Mouse (Mus musculus) kidney, embryonic 16.5 days (tissue): ENCODE measurements around the gene Kif5c. TPM values are rescaled to one million over a fixed set of nuclear protein-coding genes. Genes with fewer than 3 reads are reported as not detected.

Source experiments
- ATAC-seq: fragments of 200-750 bp; cut with Nextera tagmentation; 2 replicates; pipeline ENCODE4 v1.8.0; 2017; ENCODE audit warnings: moderate TSS enrichment; ENCODE audit not compliant: low FRiP score, low TSS enrichment
- H3K27ac ChIP-seq: fragments of 300-500 bp; sonication (generic); 2 replicates; pipeline ENCODE4 v1.5.1; 2014; ENCODE audit warnings: low read length
- H3K27me3 ChIP-seq: fragments of 300-500 bp; sonication (generic); 2 replicates; pipeline ENCODE4 v1.6.1; 2014; ENCODE audit warnings: low read length, control low read depth, mixed read lengths; ENCODE audit not compliant: insufficient read depth
- H3K36me3 ChIP-seq: fragments of 300-500 bp; sonication (generic); 2 replicates; pipeline ENCODE4 v1.6.1; 2014; ENCODE audit warnings: low read length, control low read depth, mixed read lengths; ENCODE audit not compliant: insufficient read depth
- H3K4me1 ChIP-seq: fragments of 300-500 bp; sonication (generic); 2 replicates; pipeline ENCODE4 v1.6.1; 2014; ENCODE audit warnings: low read length, control low read depth, mixed read lengths; ENCODE audit not compliant: insufficient read depth
- H3K4me2 ChIP-seq: fragments of 300-500 bp; sonication (generic); replicated peaks from 2 replicates; pipeline ENCODE4 v1.6.1; 2014; ENCODE audit warnings: low read depth, low read length
- H3K4me3 ChIP-seq: fragments of 300-500 bp; sonication (generic); 2 replicates; pipeline ENCODE4 v1.5.1; 2014; ENCODE audit warnings: mild to moderate bottlenecking, low read length
- H3K9ac ChIP-seq: fragments of 300-500 bp; sonication (generic); replicated peaks from 2 replicates; pipeline ENCODE4 v1.6.1; 2014; ENCODE audit warnings: low read length
- H3K9me3 ChIP-seq: fragments of 300-500 bp; sonication (generic); 2 replicates; pipeline ENCODE4 v1.6.1; 2016; ENCODE audit warnings: low read length, control low read depth
- WGBS: fragments of 180-500 bp; shearing (Covaris S2); extraction: QIAGEN DNeasy Blood & Tissue Kit; methylation state at CpG from one replicate; pipeline ENCODE4 v1.1.7; 2014; 5-methylcytosine and 5-hydroxymethylcytosine counted together
- polyA plus RNA-seq: library from polyadenylated mRNA; unstranded; fragments of >200 nt; fragmentation: Nextera tagmentation; extraction: Ambion mirVana; gene quantifications from 2 replicates; pipeline ENCODE4 v1.2.1, GENCODE M21; 2015

The Kif5c gene
- polyA plus RNA-seq, 1 experiment from 2014 or later: 5.0 TPM

DNA sequence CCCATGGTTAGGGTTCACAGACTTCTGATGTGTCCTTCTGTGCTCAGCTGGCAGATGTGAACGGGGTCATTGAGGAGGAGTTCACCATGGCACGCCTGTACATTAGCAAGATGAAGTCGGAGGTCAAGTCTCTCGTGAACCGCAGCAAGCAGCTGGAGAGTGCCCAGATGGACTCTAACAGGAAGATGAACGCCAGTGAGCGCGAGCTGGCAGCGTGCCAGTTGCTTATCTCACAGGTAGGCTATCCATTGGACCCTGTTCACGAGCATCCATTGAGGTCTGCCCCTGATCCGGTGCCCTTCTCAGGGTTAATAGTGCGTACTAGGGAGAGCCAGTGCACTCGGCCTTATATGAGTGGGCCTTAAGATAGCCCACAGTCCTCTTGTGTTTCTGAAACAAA lies 116.3 kb downstream of the Kif5c start:
- peaks cover 10% of the 10 kb centered on the region for H3K4me1 ChIP-seq
- H3K4me2 ChIP-seq: no peak overlapping the region
- no peak for ATAC-seq
- no peak overlapping the region for H3K4me3 ChIP-seq
- 49% methylated on average over 13 of the region's 13 CpGs for WGBS
- H3K9me3 ChIP-seq: no peaks in the 10 kb centered on the region
- H3K27ac ChIP-seq: no peak overlapping the region
- no peaks in the 10 kb centered on the region for H3K36me3 ChIP-seq
- H3K27me3 ChIP-seq: no peaks in the 10 kb centered on the region
- no peak overlapping the region for H3K9ac ChIP-seq

DNA sequence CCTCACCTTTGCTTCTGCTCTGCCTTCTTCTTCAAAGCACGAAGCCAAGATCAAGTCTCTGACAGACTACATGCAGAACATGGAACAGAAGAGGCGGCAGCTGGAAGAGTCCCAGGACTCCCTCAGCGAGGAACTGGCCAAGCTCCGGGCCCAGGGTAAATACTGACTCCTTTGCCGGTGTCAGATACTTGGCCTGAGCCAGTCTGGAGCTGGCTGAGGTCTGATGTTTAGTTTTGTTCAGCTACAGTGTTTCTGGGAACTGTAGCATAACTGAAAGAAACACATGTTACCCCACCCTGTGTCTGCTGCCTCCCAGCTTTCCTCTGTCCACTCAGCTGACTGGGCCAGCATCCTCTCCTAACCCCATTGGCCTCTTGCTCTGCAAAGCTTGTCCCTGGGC lies 119.9 kb downstream of the Kif5c start:
- whole genome bisulfite sequencing: 72% methylated on average over 5 of the region's 5 CpGs
- H3K9ac ChIP-seq: no peak overlapping the region
- peaks cover 26% of the 10 kb centered on the region for H3K4me1 ChIP-seq
- no peak overlapping the region for H3K27ac ChIP-seq
- H3K36me3 ChIP-seq: no peaks in the 10 kb centered on the region
- ATAC-seq: no peak
- no peak overlapping the region for H3K4me3 ChIP-seq
- no peaks in the 10 kb centered on the region for H3K9me3 ChIP-seq
- H3K4me2 ChIP-seq: no peak overlapping the region
- no peaks in the 10 kb centered on the region for H3K27me3 ChIP-seq

DNA sequence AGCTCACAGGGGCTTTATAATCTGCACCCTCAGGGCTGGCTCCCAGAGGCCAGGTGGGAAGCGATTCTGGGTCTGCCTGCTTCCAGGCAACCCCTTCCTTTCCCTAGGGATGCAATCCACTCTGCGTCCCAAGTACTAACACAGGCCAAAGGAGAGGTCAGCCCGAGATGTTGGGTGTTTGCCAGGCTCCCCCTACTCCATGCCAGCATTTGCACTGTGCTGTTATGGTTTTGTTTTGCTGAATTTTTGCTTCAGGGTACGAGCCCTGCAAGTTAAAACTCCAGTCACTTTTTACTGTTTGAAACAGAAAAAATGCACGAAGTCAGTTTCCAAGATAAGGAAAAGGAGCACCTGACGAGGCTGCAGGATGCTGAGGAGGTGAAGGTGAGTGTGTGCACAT lies 121.9 kb downstream of the Kif5c start:
- peak overlapping the region; percentile 58; the same call in 1 of the 2 replicates for H3K27ac ChIP-seq
- H3K4me1 ChIP-seq: peaks cover 36% of the 10 kb centered on the region
- no peak overlapping the region for H3K4me3 ChIP-seq
- H3K27me3 ChIP-seq: no peaks in the 10 kb centered on the region
- no peaks in the 10 kb centered on the region for H3K9me3 ChIP-seq
- ATAC-seq: no peak
- H3K4me2 ChIP-seq: no peak overlapping the region
- H3K36me3 ChIP-seq: no peaks in the 10 kb centered on the region
- WGBS: 59% methylated on average over 6 of the region's 6 CpGs
- H3K9ac ChIP-seq: no peak overlapping the region

GRCm38 (mm10) chr2:49741895-49742734 lies 123.0 kb downstream of the Kif5c start:
- WGBS: 76% methylated on average over 16 of the region's 16 CpGs
- Histone ChIP-seq H3K27me3 (no peaks in the 10 kb centered on the region), H3K9me3 (no peaks in the 10 kb centered on the region), H3K4me1 (peaks cover 44% of the 10 kb centered on the region), H3K9ac (no peak overlapping the region), H3K27ac (peak overlapping the region; percentile 39; the same call in 1 of the 2 replicates), H3K4me2 (no peak overlapping the region), H3K4me3 (no peak overlapping the region), H3K36me3 (no peaks in the 10 kb centered on the region)
- ATAC-seq: no peak

DNA sequence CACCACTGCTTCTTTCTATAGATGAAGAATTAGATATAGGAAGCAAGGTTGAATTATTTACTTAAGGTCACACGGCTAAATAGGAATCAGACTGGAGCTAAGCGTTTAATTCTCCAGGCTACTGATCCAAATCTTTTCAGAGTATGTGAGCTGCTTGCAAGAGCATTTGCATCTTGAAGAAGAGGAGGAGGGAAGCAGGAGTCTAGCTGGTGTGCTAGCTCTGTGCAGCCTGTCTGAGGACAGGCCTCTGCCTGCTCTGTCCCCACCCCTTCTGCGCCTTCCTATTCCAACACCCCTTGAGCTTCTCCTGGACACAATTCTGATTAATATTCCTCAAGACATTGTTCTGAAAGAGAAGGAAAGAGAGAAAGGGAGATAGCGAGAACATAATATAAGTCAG lies 123.8 kb downstream of the Kif5c start:
- 55% methylated on average over 4 of the region's 4 CpGs for WGBS
- H3K4me2 ChIP-seq: no peak overlapping the region
- H3K9me3 ChIP-seq: no peaks in the 10 kb centered on the region
- H3K4me1 ChIP-seq: peaks cover 44% of the 10 kb centered on the region
- H3K9ac ChIP-seq: no peak overlapping the region
- H3K27ac ChIP-seq: peak overlapping the region; percentile 70
- no peak for ATAC-seq
- H3K36me3 ChIP-seq: no peaks in the 10 kb centered on the region
- no peaks in the 10 kb centered on the region for H3K27me3 ChIP-seq
- H3K4me3 ChIP-seq: no peak overlapping the region

DNA sequence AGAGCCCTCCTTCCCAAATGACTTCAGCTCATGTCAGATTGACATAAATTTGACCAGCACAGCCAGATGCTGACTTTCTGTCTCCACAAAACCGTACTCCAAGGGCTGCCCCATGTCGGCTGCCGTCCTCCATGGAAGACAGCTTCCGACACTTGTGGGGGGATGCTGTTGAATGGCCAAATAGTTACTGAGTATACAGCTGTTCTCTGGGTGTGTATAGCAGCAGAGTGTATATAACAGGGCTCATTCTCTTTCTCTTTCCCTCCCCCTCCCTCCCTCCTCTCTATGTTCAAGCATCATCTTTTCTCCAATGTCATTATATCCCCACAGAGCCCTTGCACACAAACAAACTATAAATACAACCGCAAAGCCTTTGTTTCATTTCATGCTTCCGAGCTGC lies 124.7 kb downstream of the Kif5c start:
- no peaks in the 10 kb centered on the region for H3K36me3 ChIP-seq
- no peaks in the 10 kb centered on the region for H3K27me3 ChIP-seq
- peaks cover 44% of the 10 kb centered on the region for H3K4me1 ChIP-seq
- H3K4me2 ChIP-seq: peak overlapping the region; percentile 31
- peak overlapping the region; percentile 70 for H3K27ac ChIP-seq
- no peaks in the 10 kb centered on the region for H3K9me3 ChIP-seq
- no peak overlapping the region for H3K9ac ChIP-seq
- no peak overlapping the region for H3K4me3 ChIP-seq
- 0 out of 2 replicates have a peak, but pooled peaks have one; percentile 35 for ATAC-seq
- 15% methylated on average over 6 of the region's 6 CpGs for WGBS

DNA sequence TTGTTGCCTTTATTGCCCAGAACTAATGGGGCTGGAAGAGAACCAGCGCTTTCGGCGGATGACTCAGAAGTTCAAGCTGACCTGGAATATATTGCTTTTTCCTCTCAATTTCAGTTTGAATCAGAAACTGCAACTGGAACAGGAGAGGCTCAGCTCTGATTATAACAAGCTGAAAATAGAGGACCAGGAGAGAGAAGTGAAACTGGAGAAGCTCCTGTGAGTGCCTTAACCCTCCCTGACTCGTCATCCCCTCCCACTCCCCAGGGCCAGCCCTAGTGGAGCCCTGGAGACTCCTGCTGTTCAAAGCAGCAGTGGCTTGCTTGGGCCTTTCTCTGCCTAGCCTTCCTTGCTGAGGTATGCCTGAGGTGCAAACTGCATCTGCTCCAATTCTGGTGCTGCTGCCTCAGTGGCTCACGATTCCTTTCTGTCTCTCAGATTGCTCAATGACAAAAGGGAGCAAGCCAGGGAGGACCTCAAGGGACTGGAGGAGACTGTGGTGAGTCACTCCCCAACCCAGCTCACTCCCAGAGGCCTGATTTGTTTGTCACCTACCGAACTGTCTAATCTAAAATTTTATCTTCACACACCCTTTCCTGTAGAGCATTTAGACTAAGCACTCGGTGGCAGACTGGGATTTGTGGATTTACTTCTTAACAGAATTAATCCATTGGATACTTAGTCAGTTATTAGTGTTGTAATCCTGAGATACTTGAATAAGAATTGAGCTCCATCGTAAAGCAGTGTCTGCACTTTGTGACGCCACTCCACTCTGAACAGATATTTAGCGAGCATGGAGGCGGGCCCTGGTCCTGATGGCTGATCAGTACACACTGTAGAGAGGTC lies 125.4 kb downstream of the Kif5c start:
- peak; percentile 59 for ATAC-seq
- Histone ChIP-seq H3K9ac (no peak overlapping the region; the same call in 1 of the 2 replicates), H3K4me3 (no peak overlapping the region), H3K27me3 (no peaks in the 10 kb centered on the region), H3K4me1 (peaks cover 44% of the 10 kb centered on the region), H3K36me3 (no peaks in the 10 kb centered on the region), H3K4me2 (peak overlapping the region; percentile 31), H3K9me3 (no peaks in the 10 kb centered on the region), H3K27ac (peak overlapping the region; percentile 70)
- WGBS: 31% methylated on average over 11 of the region's 11 CpGs

GRCm38 (mm10) chr2:49745094-49745781 lies 126.1 kb downstream of the Kif5c start:
- H3K4me3 ChIP-seq: no peak overlapping the region
- no peak overlapping the region for H3K9ac ChIP-seq
- no peaks in the 10 kb centered on the region for H3K27me3 ChIP-seq
- peaks cover 44% of the 10 kb centered on the region for H3K4me1 ChIP-seq
- H3K36me3 ChIP-seq: no peaks in the 10 kb centered on the region
- no peaks in the 10 kb centered on the region for H3K9me3 ChIP-seq
- H3K4me2 ChIP-seq: no peak overlapping the region
- no peak overlapping the region for H3K27ac ChIP-seq
- 55% methylated on average over 14 of the region's 14 CpGs for WGBS
- peak; percentile 36; the same call in 1 of the 2 replicates for ATAC-seq

GRCm38 (mm10) chr2:49746947-49747346 lies 127.8 kb downstream of the Kif5c start:
- H3K4me3 ChIP-seq: no peak overlapping the region
- H3K9ac ChIP-seq: no peak overlapping the region
- ATAC-seq: peak; percentile 5; the same call in 1 of the 2 replicates
- H3K4me1 ChIP-seq: peaks cover 34% of the 10 kb centered on the region
- no peaks in the 10 kb centered on the region for H3K36me3 ChIP-seq
- no peak overlapping the region for H3K4me2 ChIP-seq
- 40% methylated on average over 7 of the region's 7 CpGs for WGBS
- no peak overlapping the region for H3K27ac ChIP-seq
- no peaks in the 10 kb centered on the region for H3K9me3 ChIP-seq
- no peaks in the 10 kb centered on the region for H3K27me3 ChIP-seq
